Mouse (Mus musculus) stomach, postnatal 0 days (tissue): ENCODE data around the gene Dmbt1. TPM values are rescaled to one million over a fixed set of nuclear protein-coding genes. Genes with fewer than 3 reads are reported as not detected.
A peak's percentile ranks its signal among the peaks of the same experiment; 100 is the strongest.

Source experiments
- ATAC-seq: fragments of 200-750 bp; cut with Nextera tagmentation; 2 replicates; pipeline ENCODE4 v1.8.0; 2017; ENCODE audit not compliant: low FRiP score, low TSS enrichment
- DNase-seq: peaks from one replicate; pipeline ENCODE4 v3.0.0-alpha.2; 2016; ENCODE audit warnings: low spot score
- H3K27ac ChIP-seq: fragments of 300-500 bp; sonication (generic); replicated peaks from 2 replicates; pipeline ENCODE4 v1.5.1; 2014; ENCODE audit warnings: mild to moderate bottlenecking, control low read depth
- H3K27me3 ChIP-seq: fragments of 300-500 bp; sonication (generic); 2 replicates; pipeline ENCODE4 v1.6.1; 2014; ENCODE audit warnings: low read length; ENCODE audit not compliant: control insufficient read depth, insufficient read depth
- H3K36me3 ChIP-seq: fragments of 300-500 bp; sonication (generic); 2 replicates; pipeline ENCODE4 v1.6.1; 2014; ENCODE audit warnings: low read length, mixed read lengths; ENCODE audit not compliant: control insufficient read depth, insufficient read depth
- H3K4me1 ChIP-seq: fragments of 300-500 bp; sonication (generic); replicated peaks from 2 replicates; pipeline ENCODE4 v1.6.1; 2014; ENCODE audit warnings: antibody characterized with exemption; ENCODE audit not compliant: control insufficient read depth, insufficient read depth
- H3K4me2 ChIP-seq: fragments of 300-500 bp; sonication (generic); replicated peaks from 2 replicates; pipeline ENCODE4 v1.6.1; 2014; ENCODE audit warnings: low read depth, mild to moderate bottlenecking, control low read depth, moderate library complexity
- H3K4me3 ChIP-seq: fragments of 300-500 bp; sonication (generic); 2 replicates; pipeline ENCODE4 v1.5.1; 2014; ENCODE audit warnings: low read depth, low read length, control low read depth
- H3K9ac ChIP-seq: fragments of 300-500 bp; sonication (generic); 2 replicates; pipeline ENCODE4 v1.6.1; 2014; ENCODE audit warnings: mild to moderate bottlenecking, low read length, control low read depth, mixed read lengths
- H3K9me3 ChIP-seq: fragments of 300-500 bp; sonication (generic); 2 replicates; pipeline ENCODE4 v1.6.1; 2016; ENCODE audit warnings: low read length; ENCODE audit not compliant: control insufficient read depth
- CTCF ChIP-seq: IDR thresholded peaks from 2 replicates; pipeline ENCODE4 v1.5.1; 2016; ENCODE audit warnings: antibody characterized with exemption, low read depth, mild to moderate bottlenecking, moderate library complexity
- EP300 ChIP-seq: optimal IDR thresholded peaks from 2 replicates; pipeline ENCODE3; 2016; ENCODE audit warnings: antibody characterized with exemption
- whole genome bisulfite sequencing: fragments of 180-500 bp; shearing (Covaris S2); extraction: QIAGEN DNeasy Blood & Tissue Kit; methylation state at CpG from one replicate; pipeline ENCODE4 v1.1.7; 2014; 5-methylcytosine and 5-hydroxymethylcytosine counted together
- polyA plus RNA-seq: library from polyadenylated mRNA; unstranded; fragments of >200 nt; fragmentation: Nextera tagmentation; extraction: Ambion mirVana; gene quantifications from 2 replicates; pipeline ENCODE4 v1.2.1, GENCODE M21; 2015

The Dmbt1 gene
- polyA plus RNA-seq, 1 experiment from 2014 or later: 174 TPM

- H3K4me3 ChIP-seq: no peak overlapping the region
- TF ChIP-seq EP300 (no peak), CTCF (no peak)
- ATAC-seq (no peak), DNase-seq (peak; percentile 18)
- no peaks in the 10 kb centered on the region for H3K36me3 ChIP-seq
- H3K9ac ChIP-seq: no peak overlapping the region
- no peaks in the 10 kb centered on the region for H3K4me1 ChIP-seq
- no peaks in the 10 kb centered on the region for H3K27me3 ChIP-seq
- no peaks in the 10 kb centered on the region for H3K9me3 ChIP-seq
- H3K4me2 ChIP-seq: no peak overlapping the region
- 51% methylated on average over 12 of the region's 12 CpGs for whole genome bisulfite sequencing
- H3K27ac ChIP-seq: no peak overlapping the region
Measured at GRCm38 (mm10) chr7:131130021-131130420, 98.2 kb downstream of the Dmbt1 start.

- H3K9ac ChIP-seq: no peak overlapping the region
- 75% methylated on average over 3 of the region's 3 CpGs for WGBS
- no peak for DNase-seq
- H3K36me3 ChIP-seq: no peaks in the 10 kb centered on the region
- no peaks in the 10 kb centered on the region for H3K9me3 ChIP-seq
- H3K4me1 ChIP-seq: no peaks in the 10 kb centered on the region
- no peak overlapping the region for H3K4me3 ChIP-seq
- no peak overlapping the region for H3K4me2 ChIP-seq
- no peak for ATAC-seq
- no peak overlapping the region for H3K27ac ChIP-seq
- TF ChIP-seq CTCF (no peak), EP300 (no peak)
- H3K27me3 ChIP-seq: no peaks in the 10 kb centered on the region
Measured at GRCm38 (mm10) chr7:131133181-131133580, 101.3 kb downstream of the Dmbt1 start.

- Histone ChIP-seq H3K36me3 (no peaks in the 10 kb centered on the region), H3K27me3 (no peaks in the 10 kb centered on the region), H3K27ac (no peak within 1 kb of the TSS), H3K4me2 (no peak within 1 kb of the TSS), H3K4me3 (no peak within 1 kb of the TSS), H3K4me1 (no peaks in the 10 kb centered on the region), H3K9ac (no peak within 1 kb of the TSS), H3K9me3 (no peaks in the 10 kb centered on the region)
- no peak for DNase-seq
- WGBS: 79% methylated on average over 2 of the region's 2 CpGs
- TF ChIP-seq CTCF: no peak
- no peak for TF ChIP-seq EP300
- ATAC-seq: no peak
Measured at GRCm38 (mm10) chr7:131146214-131146613, 114.4 kb downstream of the Dmbt1 start, which contains the start of gene 4933402N03Rik. 4933402N03Rik (minus strand) TSS chr7:131146314.

GRCm38 (mm10) chr7:131150179-131150578 is 118.3 kb downstream of the Dmbt1 start:
- 65% methylated on average over 3 of the region's 3 CpGs for WGBS
- Histone ChIP-seq H3K36me3 (no peaks in the 10 kb centered on the region), H3K9me3 (no peaks in the 10 kb centered on the region), H3K4me3 (no peak overlapping the region), H3K27me3 (no peaks in the 10 kb centered on the region), H3K27ac (no peak overlapping the region), H3K9ac (no peak overlapping the region), H3K4me2 (no peak overlapping the region), H3K4me1 (no peaks in the 10 kb centered on the region)
- DNase-seq (no peak), ATAC-seq (no peak)
- no peak for TF ChIP-seq EP300
- TF ChIP-seq CTCF: no peak

GRCm38 (mm10) chr7:131153044-131153443 is 121.2 kb downstream of the Dmbt1 start:
- H3K9ac ChIP-seq: no peak overlapping the region
- no peak overlapping the region for H3K27ac ChIP-seq
- DNase-seq: no peak
- TF ChIP-seq CTCF (no peak), EP300 (no peak)
- H3K27me3 ChIP-seq: no peaks in the 10 kb centered on the region
- 70% methylated on average over 5 of the region's 5 CpGs for WGBS
- H3K4me1 ChIP-seq: no peaks in the 10 kb centered on the region
- H3K4me2 ChIP-seq: no peak overlapping the region
- H3K36me3 ChIP-seq: no peaks in the 10 kb centered on the region
- ATAC-seq: 0 out of 2 replicates have a peak, but pooled peaks have one; percentile 38
- no peaks in the 10 kb centered on the region for H3K9me3 ChIP-seq
- no peak overlapping the region for H3K4me3 ChIP-seq

- Histone ChIP-seq H3K36me3 (no peaks in the 10 kb centered on the region), H3K4me1 (no peaks in the 10 kb centered on the region), H3K27me3 (no peaks in the 10 kb centered on the region), H3K9ac (no peak overlapping the region), H3K4me2 (no peak overlapping the region), H3K4me3 (no peak overlapping the region), H3K9me3 (no peaks in the 10 kb centered on the region), H3K27ac (no peak overlapping the region)
- TF ChIP-seq EP300: no peak
- DNase-seq (no peak), ATAC-seq (no peak)
- 50% methylated on average over 7 of the region's 7 CpGs for WGBS
Measured at GRCm38 (mm10) chr7:131162251-131162650, 130.4 kb downstream of the Dmbt1 start.
